Mouse (Mus musculus) urinary bladder, adult 18-20 months (tissue): Measurements from ENCODE around the gene Il1r1.
"Not testable (repeated sequence)": the region's sequence is repeated elsewhere in the genome, so short reads cannot be mapped to it uniquely, and the experiment has no call there.

Source experiments
- DNase-seq, 2 experiments: peaks; one replicate each; pipeline ENCODE4 v3.0.0; 2022; ENCODE audit warnings: low spot score in 2 of 2, mixed read lengths in 2 of 2

Gene Il1r1

GRCm38 (mm10) chr1:40271052-40271451, 46.2 kb downstream of the Il1r1 start:
- DNase-seq, result no peak

- DNase-seq, result no peak
These were observed 46.7 kb downstream of the Il1r1 start for GRCm38 (mm10) chr1:40271486-40272055.

DNA sequence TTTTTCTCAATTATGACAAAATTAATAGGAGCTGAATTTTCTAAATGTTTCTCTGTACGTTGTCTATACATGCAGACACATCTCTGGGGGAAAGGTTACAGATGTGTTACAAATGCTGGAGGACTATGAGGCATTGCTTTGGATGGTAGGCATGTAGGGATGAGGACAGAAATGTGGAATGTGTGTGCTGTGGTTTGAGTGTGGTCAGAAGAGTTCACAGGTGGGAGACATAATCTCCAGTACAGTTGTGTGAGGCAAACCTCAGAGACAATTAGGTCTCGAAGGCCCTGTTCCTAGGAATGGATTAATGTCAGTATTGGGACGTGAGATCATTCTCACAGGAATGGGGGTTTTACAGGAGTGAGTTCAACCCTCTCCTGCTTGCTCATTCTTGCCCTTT, 47.3 kb downstream of the Il1r1 start:
- DNase-seq, result no peak

DNA sequence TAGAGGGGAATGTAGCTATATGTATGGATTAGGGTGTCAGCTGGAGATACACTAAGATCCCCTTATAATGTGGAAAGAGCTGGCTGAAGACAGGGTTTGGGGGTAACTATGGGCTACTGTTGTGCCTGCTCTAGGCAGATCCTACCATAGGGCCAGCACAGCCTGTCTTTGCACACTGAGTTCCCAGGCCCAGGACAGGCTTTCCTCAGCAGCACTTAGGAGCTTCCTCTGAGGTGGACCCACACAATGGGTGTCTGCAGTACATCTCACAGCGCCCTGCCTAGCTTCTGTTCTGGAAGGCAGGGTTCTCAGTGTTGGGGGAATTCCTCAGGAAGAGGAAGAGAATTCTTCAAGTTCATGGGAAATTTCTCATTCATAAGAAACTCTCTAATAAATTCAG, 48.6 kb downstream of the Il1r1 start:
- DNase-seq, result no peak

DNA sequence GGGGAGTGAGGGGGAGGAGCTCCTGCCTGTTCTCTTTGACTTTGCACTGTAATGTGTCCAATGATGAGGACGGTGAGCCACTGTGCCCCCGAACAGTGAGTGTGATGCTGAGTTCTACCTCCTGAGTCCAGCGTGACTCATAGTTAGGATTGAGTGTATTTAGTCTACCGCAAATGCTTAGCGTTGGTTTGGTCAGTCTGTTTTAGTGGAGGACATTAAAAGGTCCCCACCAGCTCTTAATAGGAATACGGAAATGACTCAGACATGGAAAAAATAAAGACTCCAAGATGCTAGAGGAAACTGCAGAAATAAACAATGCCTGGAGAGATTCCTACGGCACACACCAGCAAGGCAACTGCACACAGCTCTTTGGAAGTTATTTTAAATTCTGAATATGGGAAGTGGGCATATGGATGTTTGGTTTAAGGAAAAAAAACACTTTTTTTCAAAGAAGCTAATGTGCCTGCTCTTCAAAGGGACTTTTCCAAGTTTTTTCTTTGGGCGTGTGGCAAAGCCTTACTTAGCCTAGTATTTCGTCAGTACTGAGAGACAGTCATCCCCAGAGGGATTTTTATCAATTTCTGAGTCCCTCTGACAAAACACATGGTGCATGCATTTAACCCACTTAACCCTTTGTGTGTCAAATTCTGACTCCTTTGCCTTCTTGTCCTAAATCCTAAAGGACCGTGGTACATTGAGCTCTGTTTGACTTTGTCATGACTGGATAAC, 50.6 kb downstream of the Il1r1 start:
- DNase-seq, result no peak

GRCm38 (mm10) chr1:40277944-40278343, 53.1 kb downstream of the Il1r1 start:
- no peak for DNase-seq

DNA sequence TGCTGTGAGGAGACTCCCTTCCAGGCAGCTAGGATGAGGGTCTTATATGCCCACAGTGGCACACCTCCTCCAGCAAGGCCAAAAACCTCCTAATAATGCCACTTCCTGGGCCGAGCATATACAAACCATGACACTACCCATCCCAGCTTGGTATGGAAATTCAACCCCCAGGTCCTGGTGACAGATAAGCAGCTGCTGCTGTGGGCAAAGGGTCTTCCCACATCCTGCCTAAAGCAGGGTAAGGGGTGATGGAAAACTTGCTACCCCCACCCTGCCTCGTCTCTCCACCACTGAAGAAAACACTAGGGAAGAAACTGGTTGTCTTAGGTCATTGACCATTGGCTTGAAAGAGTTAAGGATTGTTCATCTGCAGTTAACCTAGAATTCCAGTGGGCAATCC, 53.8 kb downstream of the Il1r1 start:
- DNase-seq, result no peak

DNA sequence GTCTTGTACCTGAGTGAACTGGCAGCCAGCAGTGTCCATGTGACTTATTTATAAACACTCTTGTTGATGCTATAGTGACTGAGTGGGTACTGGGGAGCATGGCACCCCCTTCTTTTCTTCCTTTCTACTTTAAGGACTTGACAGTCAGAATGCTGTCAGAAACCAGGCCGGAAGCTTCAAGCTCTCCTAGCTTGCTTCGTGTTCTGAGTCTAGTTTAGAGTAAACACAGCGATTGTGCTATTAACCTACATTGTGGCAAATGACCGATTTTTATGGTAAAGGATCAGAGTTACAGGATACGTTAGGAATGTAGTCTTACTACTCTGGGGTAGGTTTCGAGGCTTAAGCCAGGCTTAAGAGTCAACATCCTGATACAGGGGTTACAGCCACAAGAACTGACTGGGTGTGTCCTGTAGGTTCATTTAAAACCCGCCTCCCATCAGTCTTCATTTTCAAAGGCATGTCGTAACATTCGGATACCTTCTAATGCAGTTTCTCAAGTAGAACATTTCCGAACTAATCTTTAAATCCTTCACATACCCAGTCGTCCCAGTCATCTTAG, 54.4 kb downstream of the Il1r1 start:
- peak in 1 of 2 experiments; percentile 11 for DNase-seq

DNA sequence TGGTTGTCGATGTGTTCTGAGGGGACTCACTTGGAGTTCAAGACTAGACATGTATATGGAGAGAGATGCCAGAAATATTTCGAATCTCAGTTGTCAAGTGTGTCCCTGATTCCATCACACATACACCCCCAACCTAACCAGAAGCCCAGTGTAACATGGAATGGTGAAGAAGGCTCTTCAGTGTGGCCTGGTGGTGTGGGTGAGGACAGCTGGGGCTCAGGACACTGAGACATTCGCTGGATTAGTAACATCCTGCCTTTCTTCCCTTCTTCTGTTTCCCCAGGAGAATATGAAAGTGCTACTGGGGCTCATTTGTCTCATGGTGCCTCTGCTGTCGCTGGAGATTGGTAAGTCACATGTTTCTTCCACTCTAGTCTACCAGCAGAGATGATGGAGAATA, 57.1 kb downstream of the Il1r1 start:
- no peak for DNase-seq

DNA sequence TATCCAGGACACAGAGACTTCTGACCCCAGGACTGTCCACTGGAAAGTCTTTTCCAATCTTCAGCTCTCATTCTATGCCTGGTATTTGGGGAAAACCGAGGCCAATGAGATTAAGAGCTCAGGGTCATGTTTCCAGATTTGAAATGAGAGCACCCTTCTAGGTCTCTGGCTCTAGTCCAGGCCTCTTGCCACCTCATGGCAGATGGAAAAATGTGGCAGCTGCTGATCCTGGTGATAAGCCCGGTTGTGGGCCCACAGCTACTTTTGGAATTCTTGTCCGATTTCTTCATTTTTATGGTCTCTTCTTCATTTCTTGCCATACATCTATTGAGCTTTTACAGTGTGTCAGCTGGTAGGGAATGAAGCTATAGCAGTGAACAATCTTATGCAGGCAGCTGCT, 57.5 kb downstream of the Il1r1 start:
- no peak for DNase-seq

DNA sequence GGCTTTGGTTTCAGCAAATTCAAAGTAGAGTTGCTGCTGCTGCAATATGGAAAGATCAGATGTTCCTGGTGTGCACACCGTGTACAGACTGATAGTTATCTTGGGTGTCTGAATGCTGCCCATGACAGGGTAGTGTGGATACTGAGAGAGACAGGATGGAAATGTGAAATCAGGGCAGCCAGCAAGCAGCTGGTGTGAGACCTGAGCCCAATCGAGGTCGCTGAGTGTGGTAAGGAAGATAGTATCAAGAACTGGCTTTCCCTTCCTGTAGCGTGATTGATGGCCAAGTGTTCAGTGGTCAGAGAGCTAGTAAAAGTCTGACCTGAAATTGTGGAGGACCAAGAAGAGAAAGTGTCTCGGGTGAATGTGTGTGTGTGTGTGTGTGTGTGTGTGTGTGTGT, 59.1 kb downstream of the Il1r1 start:
- no peak for DNase-seq

GRCm38 (mm10) chr1:40290489-40291255, 65.8 kb downstream of the Il1r1 start:
- DNase-seq, result no peak

- DNase-seq, result no peak
These were observed 67.4 kb downstream of the Il1r1 start for GRCm38 (mm10) chr1:40292231-40292630.

- no peak for DNase-seq
These were observed 69.0 kb downstream of the Il1r1 start for GRCm38 (mm10) chr1:40293891-40294290.

DNA sequence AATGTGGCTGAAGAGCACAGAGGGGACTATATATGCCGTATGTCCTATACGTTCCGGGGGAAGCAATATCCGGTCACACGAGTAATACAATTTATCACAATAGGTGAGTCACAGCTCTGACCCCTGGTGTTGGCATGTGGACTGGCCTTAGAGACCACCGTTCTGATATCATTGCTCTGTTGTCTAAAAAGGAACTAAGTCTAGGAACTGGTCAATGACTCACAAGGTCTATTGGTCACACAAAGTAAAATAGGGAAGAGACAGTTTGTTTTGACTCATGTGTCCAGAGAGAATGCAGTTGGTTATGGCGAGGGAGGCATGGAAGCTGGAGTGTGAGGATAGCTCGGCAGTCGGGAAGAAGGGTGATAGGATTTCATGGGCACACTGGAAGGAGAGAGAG, 69.9 kb downstream of the Il1r1 start:
- no peak for DNase-seq

DNA sequence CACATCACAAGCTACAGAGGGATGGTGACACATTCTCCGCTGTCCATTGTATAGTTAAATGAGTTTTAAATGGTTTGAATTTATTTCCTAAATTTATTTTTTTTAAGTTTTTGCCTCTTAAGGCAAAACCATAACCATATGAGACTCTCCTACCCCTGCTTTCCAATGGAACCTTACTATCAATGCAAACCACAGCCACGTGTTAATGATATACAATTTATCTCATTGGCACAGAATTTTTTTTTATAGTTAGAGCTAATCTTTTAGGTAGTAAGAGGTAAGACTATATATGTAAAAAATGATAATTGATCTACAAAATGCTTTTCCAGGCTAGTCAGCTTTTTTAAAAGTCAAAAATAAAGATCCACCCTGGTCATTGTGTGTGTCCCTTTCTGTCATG, 73.2 kb downstream of the Il1r1 start:
- no peak for DNase-seq

DNA sequence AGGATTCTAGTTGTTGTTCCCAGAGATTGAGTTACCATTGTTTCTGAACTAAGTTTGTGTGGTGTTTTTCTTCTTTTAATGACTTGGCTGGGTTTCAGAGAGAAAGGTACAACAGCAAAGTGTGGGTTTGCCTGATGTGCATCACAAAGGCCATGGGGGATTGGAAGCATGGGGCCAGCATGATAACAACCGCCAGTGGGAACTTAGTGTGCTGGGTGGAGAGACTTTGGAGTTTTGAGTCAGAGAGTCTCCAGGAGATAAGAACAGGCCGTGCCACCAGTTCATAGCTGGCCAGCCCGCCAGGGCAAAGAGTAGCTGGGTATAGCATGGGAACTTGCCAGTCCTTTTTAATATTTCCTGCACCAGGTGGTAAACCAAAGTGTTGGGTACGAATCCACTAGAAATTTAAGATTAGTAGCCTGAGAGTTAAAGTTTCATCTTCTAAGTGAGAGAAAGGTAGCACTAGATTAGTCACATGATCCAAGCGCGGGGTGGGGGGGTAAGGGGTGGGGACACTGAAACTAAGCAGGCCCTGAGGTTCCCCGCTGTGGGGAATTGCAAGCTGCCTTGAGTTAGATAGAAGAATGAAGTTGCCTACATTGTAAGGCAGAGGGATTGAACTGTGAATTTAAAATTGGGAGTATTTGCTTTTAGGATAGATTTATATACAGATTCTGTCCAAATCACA, 78.4 kb downstream of the Il1r1 start:
- no peak for DNase-seq

- DNase-seq, result not testable (repeated sequence)
These were observed 79.4 kb downstream of the Il1r1 start for GRCm38 (mm10) chr1:40304321-40304720.

DNA sequence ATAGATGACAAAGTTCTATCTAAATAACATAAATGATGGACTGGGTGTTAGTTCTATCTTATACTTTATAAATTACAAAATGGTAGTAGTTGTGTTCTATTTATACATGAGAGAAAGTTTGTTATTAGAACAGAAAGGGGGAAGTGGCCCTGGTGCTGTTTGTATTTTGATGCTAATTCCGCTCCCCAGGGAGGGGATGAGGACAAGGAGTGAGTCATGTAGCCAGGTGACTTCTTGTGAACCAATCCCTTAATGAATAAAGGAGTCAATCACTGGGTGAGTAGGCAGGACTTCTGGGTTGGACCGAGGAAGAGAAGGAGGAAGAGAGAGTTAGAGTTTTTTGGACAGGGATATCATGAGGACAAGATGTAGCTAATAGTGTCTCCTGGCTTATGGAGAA, 81.2 kb downstream of the Il1r1 start:
- no peak for DNase-seq

- DNase-seq, result no peak
These were observed 86.2 kb downstream of the Il1r1 start for GRCm38 (mm10) chr1:40311123-40311522.

DNA sequence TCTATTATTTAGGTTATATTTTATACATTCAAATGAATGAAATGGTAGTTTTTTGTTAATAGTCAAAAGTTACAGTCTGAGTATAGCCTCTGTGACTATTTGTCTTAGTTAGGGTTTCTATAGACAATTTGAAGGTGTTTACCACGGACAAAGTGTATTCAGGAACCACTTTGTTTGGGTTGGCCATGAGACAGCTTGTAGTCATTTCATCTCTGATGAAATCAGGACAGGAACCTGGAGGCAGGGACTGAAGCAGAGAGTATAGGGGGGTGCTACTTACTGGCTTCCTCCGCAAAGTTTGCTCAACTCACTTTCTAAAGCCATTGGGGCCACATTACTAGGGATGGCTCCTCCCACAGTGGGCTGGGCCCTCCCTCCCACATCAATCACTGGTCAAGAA, 86.7 kb downstream of the Il1r1 start:
- no peak for DNase-seq

GRCm38 (mm10) chr1:40314016-40314415, 89.1 kb downstream of the Il1r1 start:
- no peak for DNase-seq
